Mouse (Mus musculus): Measurements from ENCODE around the gene Mgat4c. TPM values are rescaled to one million over a fixed set of nuclear protein-coding genes. Genes with fewer than 3 reads are reported as not detected.

The Mgat4c gene
- polyA plus RNA-seq, 1 experiment, result not detected

DNA sequence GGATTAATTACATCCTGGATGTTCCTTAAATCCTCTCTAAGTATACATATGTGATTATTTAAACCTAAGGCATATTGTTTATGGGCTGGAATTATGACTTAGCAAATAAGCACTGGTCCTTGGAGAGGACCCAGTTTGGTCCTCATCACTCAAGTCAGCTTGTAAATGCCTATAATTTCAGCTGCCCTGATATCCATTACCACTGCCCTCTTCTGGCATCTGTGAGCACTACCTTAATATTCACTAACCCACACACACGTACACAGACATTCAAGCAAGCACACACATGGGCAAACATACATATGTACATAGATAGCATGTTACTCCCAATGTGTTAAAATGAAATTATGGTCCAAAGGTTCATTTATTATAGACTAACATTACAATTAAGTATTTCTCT lies 474.6 kb downstream of the Mgat4c start:
- H3K79me2 ChIP-seq (ENCODE audit: control insufficient read depth, insufficient read depth), result no peaks in the 10 kb centered on the region
- no peak overlapping the region for H3K4me2 ChIP-seq (ENCODE audit: low read depth)
- no peaks in the 10 kb centered on the region for H3K27me3 ChIP-seq (ENCODE audit: control insufficient read depth, insufficient read depth, insufficient read length)
- TF ChIP-seq SRF (IDR thresholded peaks at IDR 0.05; ENCODE audit: control insufficient read depth, insufficient read length, low read depth) (no peak), POLR2A (IDR thresholded peaks at IDR 0.05; ENCODE audit: insufficient read length, low read depth) (no peak), POLR2AphosphoS2 (IDR thresholded peaks at IDR 0.05; ENCODE audit: insufficient read length, low read depth) (no peak), MYOD1 (IDR thresholded peaks at IDR 0.05; ENCODE audit: control insufficient read depth in 1 of 3, insufficient read length in 2 of 3, low read depth in 2 of 3) (no peak), USF1 (IDR thresholded peaks at IDR 0.05; ENCODE audit: low read depth) (no peak), CEBPB (IDR thresholded peaks at IDR 0.05; ENCODE audit: insufficient read depth, poor library complexity, severe bottlenecking) (no peak), TCF12 (IDR thresholded peaks at IDR 0.05; ENCODE audit: insufficient read depth, poor library complexity, severe bottlenecking) (no peak), MAX (IDR thresholded peaks at IDR 0.05; ENCODE audit: low read depth) (no peak), TCF3 (IDR thresholded peaks at IDR 0.05; ENCODE audit: insufficient read length, low read depth) (no peak)
- no peaks in the 10 kb centered on the region for H3K36me3 ChIP-seq (ENCODE audit: control insufficient read depth, insufficient read depth)
- H3K4me3 ChIP-seq, result no peak overlapping the region
- no peak overlapping the region for H3ac ChIP-seq (ENCODE audit: control insufficient read depth, insufficient read length)

DNA sequence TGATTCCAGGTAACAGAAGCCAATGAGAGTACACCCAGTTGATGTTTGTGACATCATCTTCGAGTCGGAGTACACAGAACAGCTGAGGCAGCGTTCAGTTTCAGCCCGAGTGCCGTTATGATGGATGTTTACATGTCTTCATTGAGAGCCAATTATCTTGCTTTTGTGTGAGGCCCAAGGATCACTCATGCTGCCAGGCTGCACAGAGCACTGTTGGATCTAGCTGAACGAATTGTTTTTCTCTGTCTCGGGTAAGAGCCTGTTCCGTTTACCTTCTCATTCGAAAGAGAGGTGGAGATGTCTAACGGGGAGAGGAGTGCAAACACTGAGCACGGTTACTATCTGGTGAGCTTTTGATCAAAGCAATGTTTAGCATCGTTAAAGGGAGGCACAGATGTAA lies 477.5 kb downstream of the Mgat4c start:
- Histone ChIP-seq H3K36me3 (ENCODE audit: control insufficient read depth, insufficient read depth) (no peaks in the 10 kb centered on the region), H3K27me3 (ENCODE audit: control insufficient read depth, insufficient read depth, insufficient read length) (no peaks in the 10 kb centered on the region), H3K4me3 (no peak overlapping the region), H3K79me2 (ENCODE audit: control insufficient read depth, insufficient read depth) (no peaks in the 10 kb centered on the region), H3ac (ENCODE audit: control insufficient read depth, insufficient read length) (no peak overlapping the region), H3K4me2 (ENCODE audit: low read depth) (no peak overlapping the region)
- TF ChIP-seq TCF3 (IDR thresholded peaks at IDR 0.05; ENCODE audit: insufficient read length, low read depth) (no peak), CEBPB (IDR thresholded peaks at IDR 0.05; ENCODE audit: insufficient read depth, poor library complexity, severe bottlenecking) (no peak), SRF (IDR thresholded peaks at IDR 0.05; ENCODE audit: control insufficient read depth, insufficient read length, low read depth) (no peak), MAX (IDR thresholded peaks at IDR 0.05; ENCODE audit: low read depth) (no peak), REST (IDR thresholded peaks at IDR 0.05; ENCODE audit: insufficient read depth, insufficient read length) (no peak), POLR2AphosphoS2 (IDR thresholded peaks at IDR 0.05; ENCODE audit: insufficient read length, low read depth) (no peak), USF1 (IDR thresholded peaks at IDR 0.05; ENCODE audit: low read depth) (no peak), MYOD1 (IDR thresholded peaks at IDR 0.05; ENCODE audit: control insufficient read depth in 1 of 3, insufficient read length in 2 of 3, low read depth in 2 of 3) (no peak), E2F4 (IDR thresholded peaks at IDR 0.05; ENCODE audit: insufficient read depth) (no peak), MYOG (IDR thresholded peaks at IDR 0.05; ENCODE audit: control insufficient read depth in 1 of 3, insufficient read depth in 1 of 3, insufficient read length in 2 of 3, low read depth in 2 of 3) (no peak), TCF12 (IDR thresholded peaks at IDR 0.05; ENCODE audit: insufficient read depth, poor library complexity, severe bottlenecking) (no peak), POLR2A (IDR thresholded peaks at IDR 0.05; ENCODE audit: insufficient read length, low read depth) (no peak)

DNA sequence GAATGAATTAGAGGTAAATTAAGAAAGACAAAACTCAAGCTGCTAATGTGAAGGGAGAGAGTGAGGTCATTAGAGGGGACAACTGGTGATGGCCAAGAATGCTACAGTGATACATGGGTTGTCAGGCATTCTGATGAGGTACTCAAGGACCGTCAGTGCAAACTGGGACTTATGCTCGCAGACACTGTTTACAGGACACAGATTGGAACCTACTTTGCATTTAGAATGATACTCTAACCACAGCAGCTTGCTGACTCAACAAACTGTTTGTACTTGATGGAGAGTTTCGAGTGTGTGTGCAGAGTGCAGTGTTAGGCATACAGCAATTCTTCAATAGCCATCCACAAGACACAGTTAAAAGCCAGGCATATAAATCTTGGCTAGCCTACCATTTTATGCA lies 503.4 kb downstream of the Mgat4c start:
- TF ChIP-seq USF1 (IDR thresholded peaks at IDR 0.05; ENCODE audit: low read depth) (no peak), TCF3 (IDR thresholded peaks at IDR 0.05; ENCODE audit: insufficient read length, low read depth) (no peak), E2F4 (IDR thresholded peaks at IDR 0.05; ENCODE audit: insufficient read depth) (no peak), SRF (IDR thresholded peaks at IDR 0.05; ENCODE audit: control insufficient read depth, insufficient read length, low read depth) (no peak), MAX (IDR thresholded peaks at IDR 0.05; ENCODE audit: low read depth) (no peak), POLR2AphosphoS2 (IDR thresholded peaks at IDR 0.05; ENCODE audit: insufficient read length, low read depth) (no peak), TCF12 (IDR thresholded peaks at IDR 0.05; ENCODE audit: insufficient read depth, poor library complexity, severe bottlenecking) (no peak), MYOG (IDR thresholded peaks at IDR 0.05; ENCODE audit: control insufficient read depth in 1 of 3, insufficient read depth in 1 of 3, insufficient read length in 2 of 3, low read depth in 2 of 3) (no peak)
- Histone ChIP-seq H3K36me3 (ENCODE audit: control insufficient read depth, insufficient read depth) (no peaks in the 10 kb centered on the region), H3K27me3 (ENCODE audit: control insufficient read depth, insufficient read depth, insufficient read length) (no peaks in the 10 kb centered on the region), H3K4me2 (ENCODE audit: low read depth) (no peak overlapping the region), H3K4me3 (no peak overlapping the region), H3K79me2 (ENCODE audit: control insufficient read depth, insufficient read depth) (no peaks in the 10 kb centered on the region), H3ac (ENCODE audit: control insufficient read depth, insufficient read length) (no peak overlapping the region)

DNA sequence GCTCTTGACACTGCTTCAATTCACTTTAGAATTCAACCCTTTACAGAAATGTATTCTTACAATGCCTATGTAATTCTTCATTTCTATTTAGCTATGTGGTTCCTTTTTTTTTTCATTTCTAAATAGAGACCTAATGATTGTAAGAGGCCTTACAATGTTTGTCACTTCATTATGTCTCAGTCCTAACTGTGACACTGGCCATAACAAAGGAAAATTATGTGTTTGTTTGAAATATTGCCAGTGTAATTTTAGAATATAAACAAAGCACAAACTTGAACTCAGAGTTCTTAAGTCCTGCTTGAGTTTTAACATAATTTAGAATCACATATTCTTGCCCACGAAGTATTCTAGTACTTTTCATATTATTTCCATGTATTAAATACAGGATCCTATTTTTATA lies 510.4 kb downstream of the Mgat4c start:
- H3K4me2 ChIP-seq (ENCODE audit: low read depth), result no peak overlapping the region
- H3K4me3 ChIP-seq, result no peak overlapping the region
- no peaks in the 10 kb centered on the region for H3K79me2 ChIP-seq (ENCODE audit: control insufficient read depth, insufficient read depth)
- H3ac ChIP-seq (ENCODE audit: control insufficient read depth, insufficient read length), result no peak overlapping the region
- no peaks in the 10 kb centered on the region for H3K36me3 ChIP-seq (ENCODE audit: control insufficient read depth, insufficient read depth)
- H3K27me3 ChIP-seq (ENCODE audit: control insufficient read depth, insufficient read depth, insufficient read length), result no peaks in the 10 kb centered on the region
- TF ChIP-seq USF1 (IDR thresholded peaks at IDR 0.05; ENCODE audit: low read depth) (no peak), REST (IDR thresholded peaks at IDR 0.05; ENCODE audit: insufficient read depth, insufficient read length) (no peak), SRF (IDR thresholded peaks at IDR 0.05; ENCODE audit: control insufficient read depth, insufficient read length, low read depth) (no peak), MYOD1 (IDR thresholded peaks at IDR 0.05; ENCODE audit: control insufficient read depth in 1 of 3, insufficient read length in 2 of 3, low read depth in 2 of 3) (no peak), POLR2A (IDR thresholded peaks at IDR 0.05; ENCODE audit: insufficient read length, low read depth) (no peak), MAX (IDR thresholded peaks at IDR 0.05; ENCODE audit: low read depth) (no peak)

DNA sequence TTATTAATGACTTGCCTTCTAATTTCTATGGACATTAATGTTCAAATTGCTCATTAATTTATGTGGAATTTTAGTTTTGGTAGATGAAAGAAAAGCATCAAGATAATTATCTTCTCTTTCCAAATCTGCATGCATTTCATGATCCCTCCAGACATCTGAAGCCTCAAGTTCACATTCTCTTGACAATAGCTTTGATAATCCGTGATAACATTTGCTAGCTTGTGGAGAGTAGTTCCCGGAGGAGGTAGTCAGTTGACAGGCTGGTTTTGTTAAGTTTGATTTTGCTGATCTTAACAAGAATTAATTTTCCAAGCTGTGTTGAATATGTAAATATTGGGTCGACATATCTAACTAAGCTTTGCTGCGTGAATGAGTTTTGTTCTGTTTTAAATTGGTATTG lies 515.6 kb downstream of the Mgat4c start:
- no peaks in the 10 kb centered on the region for H3K79me2 ChIP-seq (ENCODE audit: control insufficient read depth, insufficient read depth)
- H3K4me3 ChIP-seq, result no peak overlapping the region
- H3K4me2 ChIP-seq (ENCODE audit: low read depth), result no peak overlapping the region
- TF ChIP-seq CEBPB (IDR thresholded peaks at IDR 0.05; ENCODE audit: insufficient read depth, poor library complexity, severe bottlenecking) (no peak), USF1 (IDR thresholded peaks at IDR 0.05; ENCODE audit: low read depth) (no peak), MYOD1 (IDR thresholded peaks at IDR 0.05; ENCODE audit: control insufficient read depth in 1 of 3, insufficient read length in 2 of 3, low read depth in 2 of 3) (no peak), POLR2AphosphoS2 (IDR thresholded peaks at IDR 0.05; ENCODE audit: insufficient read length, low read depth) (no peak), TCF3 (IDR thresholded peaks at IDR 0.05; ENCODE audit: insufficient read length, low read depth) (no peak), SRF (IDR thresholded peaks at IDR 0.05; ENCODE audit: control insufficient read depth, insufficient read length, low read depth) (no peak), POLR2A (IDR thresholded peaks at IDR 0.05; ENCODE audit: insufficient read length, low read depth) (no peak), MAX (IDR thresholded peaks at IDR 0.05; ENCODE audit: low read depth) (no peak), REST (IDR thresholded peaks at IDR 0.05; ENCODE audit: insufficient read depth, insufficient read length) (no peak), E2F4 (IDR thresholded peaks at IDR 0.05; ENCODE audit: insufficient read depth) (no peak), MYOG (IDR thresholded peaks at IDR 0.05; ENCODE audit: control insufficient read depth in 1 of 3, insufficient read depth in 1 of 3, insufficient read length in 2 of 3, low read depth in 2 of 3) (no peak), TCF12 (IDR thresholded peaks at IDR 0.05; ENCODE audit: insufficient read depth, poor library complexity, severe bottlenecking) (no peak)
- no peaks in the 10 kb centered on the region for H3K36me3 ChIP-seq (ENCODE audit: control insufficient read depth, insufficient read depth)
- H3ac ChIP-seq (ENCODE audit: control insufficient read depth, insufficient read length), result no peak overlapping the region
- H3K27me3 ChIP-seq (ENCODE audit: control insufficient read depth, insufficient read depth, insufficient read length), result no peaks in the 10 kb centered on the region

Measured in myocyte (in vitro differentiated cells).